Mouse (Mus musculus): ENCODE results near the gene Ccdc137. TPM values are rescaled to one million over a fixed set of nuclear protein-coding genes. Genes with fewer than 3 reads are reported as not detected.
A peak's percentile ranks its signal among the peaks of the same experiment; 100 is the strongest.
"Not testable (repeated sequence)": the region's sequence is repeated elsewhere in the genome, so short reads cannot be mapped to it uniquely, and the experiment has no call there.

The Ccdc137 gene
- polyA plus RNA-seq (2015; fragmentation: Nextera tagmentation; extraction: Ambion mirVana): 30.5 and 32.2 TPM in 2 replicates

DNA sequence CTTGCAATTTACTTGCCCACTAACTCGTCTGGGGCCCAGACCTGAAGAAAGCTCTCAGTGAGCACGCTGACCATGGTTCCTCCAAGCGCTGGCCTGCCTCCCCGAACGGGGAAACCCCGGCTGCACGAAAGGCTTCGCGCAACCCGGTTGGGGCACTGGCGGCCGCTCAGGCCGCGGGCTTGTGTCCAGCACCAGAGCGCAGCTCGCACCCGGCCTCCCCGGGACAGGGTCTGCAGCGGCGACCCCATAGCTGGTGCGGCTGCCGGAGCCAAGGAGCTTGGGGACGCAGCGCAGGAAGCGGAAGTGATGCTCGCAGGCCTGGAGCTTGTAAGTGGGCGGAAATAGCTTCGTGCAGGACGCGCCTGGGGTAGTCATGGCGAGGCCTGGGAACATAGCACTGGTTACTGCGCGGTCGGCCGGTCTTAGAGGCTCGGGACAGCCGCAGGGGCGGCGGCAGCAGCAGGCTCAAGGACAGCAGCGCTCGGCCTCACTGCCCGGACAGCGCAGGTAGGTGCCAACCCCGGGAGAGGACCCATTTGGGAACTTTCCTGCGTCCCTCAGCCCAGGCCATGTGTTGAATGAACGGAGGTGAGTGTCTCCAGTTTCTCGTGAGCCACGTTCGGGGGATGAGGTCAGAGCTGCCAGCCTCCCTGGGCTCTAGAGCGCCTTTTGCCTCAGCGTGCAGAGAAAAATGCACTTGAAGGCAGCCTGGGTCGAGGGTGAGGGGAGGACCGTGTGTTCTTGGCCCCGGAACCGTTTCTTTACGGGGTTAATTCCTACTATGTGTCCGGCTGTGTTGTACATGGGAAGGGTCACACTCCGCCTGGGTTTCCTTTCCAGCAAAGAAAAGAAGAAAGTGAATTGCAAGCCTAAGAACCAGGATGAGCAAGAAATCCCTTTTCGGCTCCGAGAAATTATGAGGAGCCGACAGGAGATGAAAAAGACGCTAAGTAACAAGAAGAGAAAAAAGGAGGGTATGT lies at the start of gene Ccdc137, which contains the start of gene Oxld1:
Gene Ccdc137, plus strand, starts transcription at position 344 of the 980 bp plus-strand sequence.
Gene Oxld1, minus strand, starts transcription at position 297 of the 980 bp plus-strand sequence.
- Histone ChIP-seq H3K36me3 (peaks cover 29% of the 10 kb centered on the region), H3K4me1 (peaks cover 15% of the 10 kb centered on the region), H3K4me2 (peak within 1 kb of the TSS; percentile 89), H3K9ac (peak within 1 kb of the TSS; percentile 96), H3K4me3 (replicated peaks) (peak within 1 kb of the TSS; percentile 80), H3K27me3 (replicated peaks) (no peaks in the 10 kb centered on the region), H3K27ac (peak within 1 kb of the TSS; percentile 83), H3K9me3 (no peaks in the 10 kb centered on the region)
- peak; percentile 92 for ATAC-seq (ENCODE audit: insufficient read depth, low FRiP score, low read depth)
- WGBS: 4% methylated on average over 62 of the region's 62 CpGs

DNA sequence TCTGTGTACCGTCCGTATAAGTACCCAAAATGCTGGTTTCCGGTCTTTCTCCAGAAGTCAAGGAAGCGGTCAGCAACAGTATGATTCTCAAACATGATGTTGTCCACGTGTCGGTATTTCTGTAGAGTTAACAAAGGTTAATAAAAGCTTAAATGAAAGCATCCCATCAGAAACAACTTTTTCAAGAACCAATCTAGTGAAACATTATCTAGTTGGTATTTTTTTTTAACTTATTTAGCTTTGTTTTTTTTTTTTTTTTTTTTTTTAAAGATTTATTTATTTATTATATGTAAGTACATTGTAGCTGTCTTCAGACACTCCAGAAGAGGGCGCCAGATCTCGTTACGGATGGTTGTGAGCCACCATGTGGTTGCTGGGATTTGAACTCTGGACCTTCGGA lies 44.3 kb upstream of the Ccdc137 start:
- H3K9me3 ChIP-seq; H3K4me1 ChIP-seq; H3K9ac ChIP-seq; H3K27me3 ChIP-seq (replicated peaks); H3K4me2 ChIP-seq; H3K4me3 ChIP-seq (replicated peaks); H3K27ac ChIP-seq; ATAC-seq (ENCODE audit: insufficient read depth, low FRiP score, low read depth): not testable (repeated sequence)
- H3K36me3 ChIP-seq: peaks cover 66% of the 10 kb centered on the region
- 96% methylated on average over 8 of the region's 10 CpGs for WGBS

DNA sequence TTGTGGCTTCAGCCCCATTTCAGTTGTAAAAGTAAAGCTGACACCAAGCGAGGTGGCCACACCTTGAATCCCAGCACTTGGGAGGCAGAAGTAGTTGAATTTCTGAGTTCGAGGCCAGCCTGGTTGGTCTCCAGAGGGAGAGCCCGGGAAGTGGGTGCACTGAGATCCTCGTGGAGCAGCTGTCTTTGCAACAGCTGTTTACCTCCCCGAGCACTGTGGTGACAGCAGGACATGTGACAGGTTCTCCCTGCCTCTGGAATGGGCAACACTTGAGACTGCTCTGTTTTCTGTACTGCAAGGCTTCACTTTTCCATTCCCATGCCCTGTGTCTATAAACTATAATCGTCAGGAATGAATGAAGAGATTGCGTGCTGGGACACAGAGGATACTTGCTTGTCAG lies 40.1 kb upstream of the Ccdc137 start:
- Histone ChIP-seq H3K27ac (no peak overlapping the region), H3K4me2 (no peak overlapping the region), H3K4me1 (peaks cover 4% of the 10 kb centered on the region; the same call in 1 of the 2 replicates), H3K27me3 (replicated peaks) (no peaks in the 10 kb centered on the region), H3K9me3 (no peaks in the 10 kb centered on the region), H3K9ac (no peak overlapping the region), H3K4me3 (replicated peaks) (no peak overlapping the region), H3K36me3 (peaks cover 60% of the 10 kb centered on the region)
- 87% methylated on average over 7 of the region's 7 CpGs for WGBS
- ATAC-seq (ENCODE audit: insufficient read depth, low FRiP score, low read depth): no peak

GRCm38 (mm10) chr11:120418592-120418991 lies 39.3 kb upstream of the Ccdc137 start:
- Histone ChIP-seq H3K4me2 (no peak overlapping the region), H3K4me1 (peaks cover 5% of the 10 kb centered on the region; the same call in 1 of the 2 replicates), H3K27ac (no peak overlapping the region), H3K27me3 (replicated peaks) (no peaks in the 10 kb centered on the region), H3K9ac (no peak overlapping the region), H3K36me3 (peaks cover 55% of the 10 kb centered on the region), H3K4me3 (replicated peaks) (no peak overlapping the region), H3K9me3 (no peaks in the 10 kb centered on the region)
- WGBS: 100% methylated on average over 1 of the region's 1 CpGs
- ATAC-seq (ENCODE audit: insufficient read depth, low FRiP score, low read depth): no peak

- H3K9ac ChIP-seq: no peak overlapping the region
- H3K27ac ChIP-seq: peak overlapping the region; percentile 77
- H3K9me3 ChIP-seq: no peaks in the 10 kb centered on the region
- no peak overlapping the region for H3K4me3 ChIP-seq (replicated peaks)
- peak; percentile 68 for ATAC-seq (ENCODE audit: insufficient read depth, low FRiP score, low read depth)
- no peaks in the 10 kb centered on the region for H3K27me3 ChIP-seq (replicated peaks)
- H3K4me2 ChIP-seq: no peak overlapping the region
- 47% methylated on average over 13 of the region's 13 CpGs for WGBS
- peaks cover 55% of the 10 kb centered on the region for H3K36me3 ChIP-seq
- peaks cover 8% of the 10 kb centered on the region; the same call in 1 of the 2 replicates for H3K4me1 ChIP-seq
Measured at GRCm38 (mm10) chr11:120422651-120423568, 35.0 kb upstream of the Ccdc137 start.

DNA sequence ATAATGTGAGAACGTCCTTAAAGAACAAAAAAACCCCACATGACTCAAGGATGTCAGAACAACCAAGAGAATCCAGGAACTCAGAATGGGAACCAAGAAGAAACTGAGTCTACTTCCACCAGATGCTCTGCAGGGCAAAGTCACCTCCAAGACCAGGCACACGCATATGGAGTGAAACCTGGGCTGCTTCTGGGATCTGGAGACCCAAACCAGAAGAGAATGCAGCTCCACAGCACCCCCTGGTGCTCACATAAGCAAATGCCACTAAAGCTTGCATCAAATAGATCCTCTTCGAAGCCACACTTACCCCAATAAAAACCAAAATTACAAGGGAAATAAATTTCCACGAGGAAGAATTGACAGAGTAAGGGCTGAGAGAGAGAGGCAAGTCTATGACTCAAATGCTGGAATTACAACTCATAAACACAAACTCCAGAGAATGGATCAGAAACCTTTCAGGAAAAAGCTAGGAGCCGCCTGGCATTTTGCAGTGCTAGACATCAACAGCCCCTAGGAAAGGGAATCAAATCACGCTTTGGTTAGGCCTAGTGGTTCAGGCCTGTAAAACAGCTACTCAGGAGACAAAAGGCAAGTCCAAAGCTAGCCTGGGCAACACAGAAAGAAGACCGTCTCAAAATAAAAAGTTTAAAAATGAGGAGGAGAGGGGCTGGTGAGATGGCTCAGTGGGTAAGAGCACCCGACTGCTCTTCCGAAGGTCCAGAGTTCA lies 34.2 kb upstream of the Ccdc137 start:
- H3K4me1 ChIP-seq: peaks cover 8% of the 10 kb centered on the region; the same call in 1 of the 2 replicates
- peak overlapping the region; percentile 57; the same call in 1 of the 2 replicates for H3K27ac ChIP-seq
- H3K4me3 ChIP-seq (replicated peaks): no peak overlapping the region
- 53% methylated on average over 9 of the region's 9 CpGs for WGBS
- H3K27me3 ChIP-seq (replicated peaks): no peaks in the 10 kb centered on the region
- no peaks in the 10 kb centered on the region for H3K9me3 ChIP-seq
- H3K4me2 ChIP-seq: no peak overlapping the region
- H3K36me3 ChIP-seq: peaks cover 55% of the 10 kb centered on the region
- H3K9ac ChIP-seq: no peak overlapping the region
- peak; percentile 39; the same call in 1 of the 2 replicates for ATAC-seq (ENCODE audit: insufficient read depth, low FRiP score, low read depth)

GRCm38 (mm10) chr11:120426727-120427126 lies 31.2 kb upstream of the Ccdc137 start:
- no peak for ATAC-seq (ENCODE audit: insufficient read depth, low FRiP score, low read depth)
- Histone ChIP-seq H3K27ac (no peak overlapping the region), H3K4me1 (peaks cover 8% of the 10 kb centered on the region; the same call in 1 of the 2 replicates), H3K9me3 (no peaks in the 10 kb centered on the region), H3K4me2 (no peak overlapping the region), H3K9ac (no peak overlapping the region), H3K27me3 (replicated peaks) (no peaks in the 10 kb centered on the region), H3K4me3 (replicated peaks) (no peak overlapping the region), H3K36me3 (peaks cover 45% of the 10 kb centered on the region)
- WGBS: 85% methylated on average over 3 of the region's 3 CpGs

DNA sequence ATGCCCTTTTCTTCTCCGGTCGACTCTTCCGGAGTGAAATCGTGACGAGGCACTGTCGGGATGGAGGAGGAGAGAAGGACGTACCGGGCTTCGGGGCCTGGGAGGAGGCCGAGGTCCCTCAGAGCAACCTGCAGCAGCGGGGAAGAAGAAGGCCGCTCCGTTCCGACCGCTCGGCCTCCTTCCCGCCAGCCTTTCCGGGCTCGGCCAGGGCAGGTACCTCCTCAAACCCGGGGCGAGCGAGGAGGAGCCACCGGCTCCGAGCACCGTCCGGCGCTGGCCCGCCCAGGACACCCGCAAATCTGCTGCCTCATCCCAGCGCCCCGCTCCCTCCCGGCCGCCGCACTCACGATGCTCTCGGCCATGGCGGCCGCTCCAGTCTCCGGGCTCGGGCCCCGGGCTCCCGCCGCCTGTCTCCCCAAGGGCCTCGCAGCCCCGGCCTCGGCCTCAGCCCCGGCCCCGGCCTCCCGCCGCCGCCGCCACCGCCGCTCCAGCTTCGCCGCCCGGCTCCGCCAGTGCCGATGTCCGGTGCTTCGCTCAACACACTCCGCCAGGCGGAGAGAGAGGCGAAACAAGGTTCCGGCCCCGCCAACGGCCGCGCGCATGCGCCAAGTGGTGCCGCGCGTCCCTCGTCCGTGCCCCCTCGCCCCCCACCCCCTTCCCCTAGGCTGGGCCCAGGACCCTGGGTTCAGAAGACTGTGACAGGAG lies 20.6 kb upstream of the Ccdc137 start, which contains the start of gene Nploc4:
Gene Nploc4, minus strand, starts transcription at position 557 of the 705 bp plus-strand sequence.
- H3K9me3 ChIP-seq: no peaks in the 10 kb centered on the region
- H3K4me1 ChIP-seq: peaks cover 11% of the 10 kb centered on the region
- H3K27ac ChIP-seq: peak within 1 kb of the TSS; percentile 80
- no peaks in the 10 kb centered on the region for H3K27me3 ChIP-seq (replicated peaks)
- H3K36me3 ChIP-seq: peaks cover 14% of the 10 kb centered on the region; the same call in 1 of the 2 replicates
- peak within 1 kb of the TSS; percentile 97 for H3K9ac ChIP-seq
- peak within 1 kb of the TSS; percentile 78 for H3K4me2 ChIP-seq
- under 1% methylated on average over 70 of the region's 77 CpGs for WGBS
- peak within 1 kb of the TSS; percentile 99 for H3K4me3 ChIP-seq (replicated peaks)
- ATAC-seq (ENCODE audit: insufficient read depth, low FRiP score, low read depth): peak; percentile 89

GRCm38 (mm10) chr11:120437857-120438385 lies 20.0 kb upstream of the Ccdc137 start:
- ATAC-seq (ENCODE audit: insufficient read depth, low FRiP score, low read depth): no peak
- Histone ChIP-seq H3K27me3 (replicated peaks) (no peaks in the 10 kb centered on the region), H3K4me1 (peaks cover 11% of the 10 kb centered on the region), H3K9ac (peak overlapping the region; percentile 97; the same call in 1 of the 2 replicates), H3K27ac (peak overlapping the region; percentile 80), H3K4me3 (replicated peaks) (peak overlapping the region; percentile 99), H3K36me3 (peaks cover 10% of the 10 kb centered on the region; the same call in 1 of the 2 replicates), H3K4me2 (peak overlapping the region; percentile 78), H3K9me3 (no peaks in the 10 kb centered on the region)
- WGBS: 22% methylated on average over 12 of the region's 12 CpGs

- 93% methylated on average over 3 of the region's 3 CpGs for WGBS
- no peaks in the 10 kb centered on the region for H3K36me3 ChIP-seq
- no peak within 1 kb of the TSS for H3K9ac ChIP-seq
- H3K9me3 ChIP-seq: no peaks in the 10 kb centered on the region
- no peak within 1 kb of the TSS for H3K4me3 ChIP-seq (replicated peaks)
- H3K27ac ChIP-seq: no peak within 1 kb of the TSS
- no peak within 1 kb of the TSS for H3K4me2 ChIP-seq
- no peaks in the 10 kb centered on the region for H3K27me3 ChIP-seq (replicated peaks)
- H3K4me1 ChIP-seq: no peaks in the 10 kb centered on the region
- no peak for ATAC-seq (ENCODE audit: insufficient read depth, low FRiP score, low read depth)
Measured at GRCm38 (mm10) chr11:120442344-120442743, 15.6 kb upstream of the Ccdc137 start, which contains the start of gene Tspan10. Gene Tspan10, plus strand, starts transcription at chr11:120442644.
